In genomic region chr8:111662473-111662872, GRCm38 (mm10) we compare ENCODE assay signal across 8 mouse cellular contexts. TPM values are rescaled to one million over a fixed set of nuclear protein-coding genes. Genes with fewer than 3 reads are reported as not detected.
A peak's percentile ranks its signal among the peaks of the same experiment; 100 is the strongest.
DNase-seq lines count a peak whose midpoint lies in the region; ATAC-seq and TF ChIP-seq lines count a peak whose summit lies in the region.

No protein-coding gene starts in this region.

- H3K36me3 ChIP-seq in forebrain, embryonic 11.5 days (ENCODE audit: control insufficient read depth, insufficient read depth, low read length), result peaks cover 2% of the 10 kb centered on the region; the same call in 1 of the 2 replicates
- peaks cover 25% of the 10 kb centered on the region for H3K36me3 ChIP-seq in forebrain, embryonic 15.5 days
- H3K36me3 ChIP-seq in heart, postnatal 0 days (replicated peaks; ENCODE audit: control insufficient read depth, insufficient read depth, low read length), result peaks cover 7% of the 10 kb centered on the region; the same call in 1 of the 2 replicates

- no peaks in the 10 kb centered on the region for H3K27me3 ChIP-seq in forebrain, embryonic 11.5 days (ENCODE audit: control insufficient read depth, insufficient read depth, low read length)
- no peaks in the 10 kb centered on the region for H3K27me3 ChIP-seq in forebrain, embryonic 15.5 days
- H3K27me3 ChIP-seq in heart, postnatal 0 days (ENCODE audit: control insufficient read depth, insufficient read depth, low read length), result no peaks in the 10 kb centered on the region

- TF ChIP-seq EP300 in heart, postnatal 0 days (IDR thresholded peaks at IDR 0.05; ENCODE audit: low read depth), result no peak

- ATAC-seq in forebrain, embryonic 11.5 days (replicated peaks; ENCODE audit: low FRiP score), result no peak
- no peak for ATAC-seq in forebrain, embryonic 15.5 days (replicated peaks)
- peak; percentile 81 for ATAC-seq in common myeloid progenitor, adult 5-6 weeks (replicated peaks; ENCODE audit: low read depth, poor library complexity, severe bottlenecking)
- peak; percentile 59 for ATAC-seq in heart, postnatal 0 days (ENCODE audit: insufficient read depth, low read depth)
- ATAC-seq in megakaryocyte, adult 5-6 weeks (ENCODE audit: poor library complexity, severe bottlenecking), result peak; percentile 93

- no peak overlapping the region for H3K4me3 ChIP-seq in forebrain, embryonic 11.5 days (ENCODE audit: low read depth, low read length)
- no peak overlapping the region for H3K4me3 ChIP-seq in forebrain, embryonic 15.5 days
- H3K4me3 ChIP-seq in heart, postnatal 0 days (ENCODE audit: low read depth, low read length), result no peak overlapping the region

- no peak overlapping the region for H3K4me2 ChIP-seq in forebrain, embryonic 11.5 days (ENCODE audit: low read depth, low read length, severe bottlenecking)
- no peak overlapping the region for H3K4me2 ChIP-seq in forebrain, embryonic 15.5 days (replicated peaks)
- H3K4me2 ChIP-seq in heart, postnatal 0 days (ENCODE audit: low read depth, low read length), result no peak overlapping the region

- 89% methylated on average over 3 of the region's 3 CpGs for WGBS in forebrain, embryonic 11.5 days
- WGBS in forebrain, embryonic 15.5 days, result 89% methylated on average over 3 of the region's 3 CpGs
- 82% methylated on average over 3 of the region's 3 CpGs for WGBS in heart, postnatal 0 days

- no peak overlapping the region for H3K27ac ChIP-seq in forebrain, embryonic 11.5 days (ENCODE audit: low read depth, low read length)
- H3K27ac ChIP-seq in forebrain, embryonic 15.5 days (replicated peaks), result no peak overlapping the region
- no peak overlapping the region for H3K27ac ChIP-seq in heart, postnatal 0 days (ENCODE audit: low read depth)

- peak; percentile 80 for DNase-seq in forebrain, embryonic 11.5 days (ENCODE audit: low spot score)
- peak; percentile 79 for DNase-seq in adipocyte (ENCODE audit: low spot score)
- peak; percentile 74 for DNase-seq in heart, postnatal 0 days (ENCODE audit: low spot score)
- peak; percentile 77 for DNase-seq in layer of hippocampus, adult 9-11 months
- DNase-seq in spleen, postnatal 14 days (ENCODE audit: low spot score in 2 of 2), result peak; percentile 41 to 68

- H3K9me3 ChIP-seq in forebrain, embryonic 11.5 days (ENCODE audit: control insufficient read depth, low read length), result no peaks in the 10 kb centered on the region
- H3K9me3 ChIP-seq in forebrain, embryonic 15.5 days, result no peaks in the 10 kb centered on the region
- H3K9me3 ChIP-seq in heart, postnatal 0 days (replicated peaks; ENCODE audit: control insufficient read depth, low read length), result no peaks in the 10 kb centered on the region

- peak; percentile 89 for TF ChIP-seq CTCF in heart, postnatal 0 days (IDR thresholded peaks at IDR 0.05; ENCODE audit: low read depth)

- no peak overlapping the region for H3K9ac ChIP-seq in forebrain, embryonic 11.5 days (ENCODE audit: low read length)
- no peak overlapping the region for H3K9ac ChIP-seq in forebrain, embryonic 15.5 days (replicated peaks)
- no peak overlapping the region for H3K9ac ChIP-seq in heart, postnatal 0 days (replicated peaks; ENCODE audit: low read depth, low read length)

- 0 out of 2 replicates have a peak, but pooled peaks cover 2% of the 10 kb centered on the region for H3K4me1 ChIP-seq in forebrain, embryonic 11.5 days (replicated peaks; ENCODE audit: control insufficient read depth, insufficient read depth, low read length)
- H3K4me1 ChIP-seq in forebrain, embryonic 15.5 days, result no peaks in the 10 kb centered on the region
- peaks cover 14% of the 10 kb centered on the region for H3K4me1 ChIP-seq in heart, postnatal 0 days (ENCODE audit: control insufficient read depth, insufficient read depth)

RNA-seq across cellular contexts. Expression of gene Zfp1, which starts 19.3 kb away (rescaled TPM):
- polyA plus RNA-seq in forebrain, embryonic 11.5 days (2014; fragmentation: Nextera tagmentation; extraction: Ambion mirVana), result 21.8 and 25.0 TPM in 2 replicates
- polyA plus RNA-seq in forebrain, embryonic 15.5 days (2015; fragmentation: Nextera tagmentation; extraction: Ambion mirVana), result 32.3 and 34.4 TPM in 2 replicates
- 9.8 and 13.0 TPM in 2 replicates for total RNA-seq in common myeloid progenitor, adult 5-6 weeks (2017)
- total RNA-seq in heart, postnatal 0 days (2014; rRNA removed; ENCODE audit: low replicate concordance), result 7.5 and 18.3 TPM in 2 replicates
- polyA plus RNA-seq in heart, postnatal 0 days (2015; fragmentation: Nextera tagmentation; extraction: Ambion mirVana), result 11.9 and 12.0 TPM in 2 replicates
- total RNA-seq in megakaryocyte, adult 5-6 weeks (2015), result 5.3 and 7.2 TPM in 2 replicates
- total RNA-seq in megakaryocyte, adult 5-6 weeks (2017), result 8.3 and 10.9 TPM in 2 replicates

RNA-seq across cellular contexts. Expression of gene Ctrb1, which starts 28.3 kb away (rescaled TPM):
- polyA plus RNA-seq in forebrain, embryonic 11.5 days (2014; fragmentation: Nextera tagmentation; extraction: Ambion mirVana), result not detected in 2 replicates
- not detected in 2 replicates for polyA plus RNA-seq in forebrain, embryonic 15.5 days (2015; fragmentation: Nextera tagmentation; extraction: Ambion mirVana)
- total RNA-seq in common myeloid progenitor, adult 5-6 weeks (2017), result not detected in 2 replicates
- total RNA-seq in heart, postnatal 0 days (2014; rRNA removed; ENCODE audit: low replicate concordance), result 0.62 and 3.4 TPM in 2 replicates
- not detected in 2 replicates for polyA plus RNA-seq in heart, postnatal 0 days (2015; fragmentation: Nextera tagmentation; extraction: Ambion mirVana)
- not detected in 2 replicates for total RNA-seq in megakaryocyte, adult 5-6 weeks (2015)
- not detected in 2 replicates for total RNA-seq in megakaryocyte, adult 5-6 weeks (2017)

RNA-seq across cellular contexts. Expression of gene Ldhd, which starts 32.3 kb away (rescaled TPM):
- polyA plus RNA-seq in forebrain, embryonic 11.5 days (2014; fragmentation: Nextera tagmentation; extraction: Ambion mirVana), result 0.11 and 0.27 TPM in 2 replicates
- 0.54 and 0.60 TPM in 2 replicates for polyA plus RNA-seq in forebrain, embryonic 15.5 days (2015; fragmentation: Nextera tagmentation; extraction: Ambion mirVana)
- total RNA-seq in common myeloid progenitor, adult 5-6 weeks (2017), result 0.32 and 0.87 TPM in 2 replicates
- total RNA-seq in heart, postnatal 0 days (2014; rRNA removed; ENCODE audit: low replicate concordance), result 2.7 and 4.3 TPM in 2 replicates
- 1.3 and 1.5 TPM in 2 replicates for polyA plus RNA-seq in heart, postnatal 0 days (2015; fragmentation: Nextera tagmentation; extraction: Ambion mirVana)
- total RNA-seq in megakaryocyte, adult 5-6 weeks (2015), result 0.05 TPM in 1 of 2 replicates, not detected in the other
- 0.07 TPM in 1 of 2 replicates, not detected in the other for total RNA-seq in megakaryocyte, adult 5-6 weeks (2017)

Comparison
In these comparisons a context has a peak if more than half of its experiments do, and no peak if none do; other contexts are left out.
1. ATAC-seq: peak in common myeloid progenitor, adult 5-6 weeks (single experiment), heart, postnatal 0 days (single experiment) and megakaryocyte, adult 5-6 weeks (single experiment); none in forebrain, embryonic 11.5 days (single experiment) and forebrain, embryonic 15.5 days (single experiment).
2. Peak in every context shown above with its lines, with median percentiles within 50 percentile points of each other: DNase-seq.